Comparison of ENCODE assay signal across 12 mouse cellular contexts in the genomic region with DNA sequence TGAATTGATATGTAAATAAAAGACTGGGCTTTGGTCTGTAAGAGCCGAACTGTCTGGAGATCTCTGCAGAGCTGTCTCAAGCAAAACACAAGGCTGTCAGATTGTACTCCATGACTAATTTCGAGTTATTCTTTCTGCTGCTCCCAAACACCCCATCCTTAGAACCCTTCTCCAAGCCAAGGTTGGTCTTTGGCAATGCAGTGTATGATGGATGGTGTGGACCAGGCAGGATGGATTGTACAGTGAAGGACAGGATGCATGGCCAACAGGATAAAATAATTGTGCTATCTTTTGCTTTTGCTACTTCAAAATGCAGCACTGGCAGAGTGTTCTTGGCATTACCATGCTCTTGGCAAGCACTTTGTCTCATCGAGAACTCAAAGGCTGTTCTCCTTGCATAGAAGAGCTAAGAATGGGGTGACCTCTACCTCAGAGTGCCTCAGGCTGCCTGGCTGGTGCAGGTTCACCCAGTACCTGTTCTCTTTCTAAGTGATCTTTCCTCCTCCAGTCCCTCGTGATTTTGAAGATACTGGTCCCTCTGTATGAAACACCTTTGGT.
A peak's percentile ranks its signal among the peaks of the same experiment; 100 is the strongest.
DNase-seq lines count a peak whose midpoint lies in the region.
"Had no signal": no experiment of that assay in that cellular context is flagged by ENCODE, and none has a peak within 500 bp of the region (broad histone marks: within the 10 kb centered on the region; RNA-seq: fewer than 3 reads in every experiment).

No protein-coding gene starts in this region.

- intact Hi-C loops in heart, postnatal 25 days (cut with DNase I): loop anchor here (5.0 kb wide), 1 partner anchor 66 kb away; no protein-coding TSS in a partner anchor

- peak; percentile 41 for DNase-seq in adrenal gland, adult 2 months
- DNase-seq in adrenal gland, adult 18-20 months (ENCODE audit: low spot score in 2 of 2): no peak
- DNase-seq in heart, adult 11 months: peak; percentile 92
- no peak for DNase-seq in heart, postnatal 25 days (ENCODE audit: low spot score)
- DNase-seq in adipocyte (ENCODE audit: low spot score): peak; percentile 29
- no peak for DNase-seq in lung, postnatal 14 days
- DNase-seq: adrenal gland, postnatal 14 days; cerebellum, adult 11-12 months; cerebellum, adult 8-10 months; cerebellum, postnatal 10 days; gastrocnemius, postnatal 25 days; heart, postnatal 14 days had no signal

Comparison
In these comparisons a context has a peak if more than half of its experiments do, and no peak if none do; other contexts are left out.
1. DNase-seq: peak in adrenal gland, adult 2 months (single experiment), heart, adult 11 months (single experiment) and adipocyte (single experiment); none in adrenal gland, adult 18-20 months (0 of 2), heart, postnatal 25 days (single experiment) and lung, postnatal 14 days (single experiment).